Comparison of ENCODE assay signal across 8 mouse cellular contexts in genomic region chr12:108792546-108793452, GRCm38 (mm10). TPM values are rescaled to one million over a fixed set of nuclear protein-coding genes. Genes with fewer than 3 reads are reported as not detected.
A peak's percentile ranks its signal among the peaks of the same experiment; 100 is the strongest.
DNase-seq lines count a peak whose midpoint lies in the region; ATAC-seq and TF ChIP-seq lines count a peak whose summit lies in the region.

Yy1 (plus strand) TSS chr12:108792973.

- H3K9ac ChIP-seq in hindbrain, embryonic 13.5 days, result peak within 1 kb of the TSS; percentile 95

- POLR2A ChIA-PET in Patski (lab: Charles Lee), result interaction anchor here (1.1 kb wide), 1 partner anchor 38 kb away, joined by 3 read pairs; no protein-coding TSS in a partner anchor

- DNase-seq in Patski (ENCODE audit: low read depth, low spot score), result peak; percentile 72
- DNase-seq in cerebellum, postnatal 14 days, result peak; percentile 98 to 99
- DNase-seq in frontal cortex, postnatal 14 days (ENCODE audit: low spot score in 2 of 2), result peak; percentile 96 to 97
- DNase-seq in layer of hippocampus, postnatal 25 days (ENCODE audit: extremely low spot score in 1 of 2, low spot score in 1 of 2), result peak; percentile 87 to 96
- peak; percentile 98 for DNase-seq in lung, postnatal 25 days (ENCODE audit: low spot score)
- DNase-seq in retina, embryonic 14.5 days (ENCODE audit: low spot score), result peak; percentile 99
- DNase-seq in thymus, postnatal 4 days, result peak; percentile 99

- H3K4me2 ChIP-seq in hindbrain, embryonic 13.5 days, result peak within 1 kb of the TSS; percentile 68

- peak within 1 kb of the TSS; percentile 99 for H3K27ac ChIP-seq in hindbrain, embryonic 13.5 days

- TF ChIP-seq CTCF in Patski (IDR thresholded peaks at IDR 0.05), result no peak

- peaks cover 42% of the 10 kb centered on the region for H3K4me1 ChIP-seq in hindbrain, embryonic 13.5 days (replicated peaks)

- under 1% methylated on average over 86 of the region's 127 CpGs for WGBS in hindbrain, embryonic 13.5 days

- no peaks in the 10 kb centered on the region for H3K36me3 ChIP-seq in hindbrain, embryonic 13.5 days

- peak; percentile 88 for ATAC-seq in Patski
- peak; percentile 92 for ATAC-seq in hindbrain, embryonic 13.5 days (ENCODE audit: low FRiP score)

- peak within 1 kb of the TSS; percentile 99 for H3K4me3 ChIP-seq in hindbrain, embryonic 13.5 days

- CTCF ChIA-PET in Patski (lab: Charles Lee), result no interaction called here

- in situ Hi-C loops in Patski (cut with MboI; ENCODE audit: low pct_unique_long_range_greater_than_20kb), result no loop called here

- no peaks in the 10 kb centered on the region for H3K9me3 ChIP-seq in hindbrain, embryonic 13.5 days

- no peaks in the 10 kb centered on the region for H3K27me3 ChIP-seq in Patski
- H3K27me3 ChIP-seq in hindbrain, embryonic 13.5 days, result no peaks in the 10 kb centered on the region

RNA-seq across cellular contexts. Expression of gene Yy1, which starts in this region (rescaled TPM):
- 53.2 TPM for polyA plus RNA-seq in Patski (2021)
- polyA plus RNA-seq in hindbrain, embryonic 13.5 days (2015; fragmentation: Nextera tagmentation; extraction: Ambion mirVana), result 13.5 and 14.1 TPM in 2 replicates
- 10 to 100 TPM; 48.9 to 51.6 TPM for total RNA-seq in layer of hippocampus, postnatal 25 days (2021)

Comparison
In these comparisons a context has a peak if more than half of its experiments do, and no peak if none do; other contexts are left out.
1. Peak in every context shown above with its lines: DNase-seq, ATAC-seq, H3K4me3 ChIP-seq and H3K27ac ChIP-seq.